Mouse (Mus musculus) lung, postnatal 0 days (tissue): Measurements from ENCODE around the gene Ehd2. TPM values are rescaled to one million over a fixed set of nuclear protein-coding genes. Genes with fewer than 3 reads are reported as not detected.
A peak's percentile ranks its signal among the peaks of the same experiment; 100 is the strongest.

Source experiments
- ATAC-seq: fragments of 200-750 bp; cut with Nextera tagmentation; 2 replicates; pipeline ENCODE4 v1.8.0; 2017; ENCODE audit warnings: moderate library complexity
- DNase-seq: peaks from one replicate; pipeline ENCODE4 v3.0.0-alpha.2; 2016; ENCODE audit warnings: low spot score
- H3K27ac ChIP-seq: fragments of 300-500 bp; sonication (generic); 2 replicates; pipeline ENCODE4 v1.5.1; 2014; ENCODE audit warnings: antibody characterized with exemption, mild to moderate bottlenecking, low read length, mixed read lengths
- H3K27me3 ChIP-seq: fragments of 300-500 bp; sonication (generic); replicated peaks from 2 replicates; pipeline ENCODE4 v1.6.1; 2014; ENCODE audit warnings: low read length, mixed read lengths; ENCODE audit not compliant: insufficient read depth
- H3K36me3 ChIP-seq: fragments of 300-500 bp; sonication (generic); 2 replicates; pipeline ENCODE4 v1.6.1; 2014; ENCODE audit warnings: low read length, mixed read lengths; ENCODE audit not compliant: insufficient read depth
- H3K4me1 ChIP-seq: fragments of 300-500 bp; sonication (generic); 2 replicates; pipeline ENCODE4 v1.6.1; 2014; ENCODE audit warnings: antibody characterized with exemption, low read depth, low read length, mixed read lengths; ENCODE audit not compliant: insufficient read depth
- H3K4me2 ChIP-seq: fragments of 300-500 bp; sonication (generic); replicated peaks from 2 replicates; pipeline ENCODE4 v1.6.1; 2014; ENCODE audit warnings: low read depth, mild to moderate bottlenecking, low read length, moderate library complexity, mixed read lengths
- H3K4me3 ChIP-seq: fragments of 300-500 bp; sonication (generic); 2 replicates; pipeline ENCODE4 v1.5.1; 2014; ENCODE audit warnings: low read depth, low read length
- H3K9ac ChIP-seq: fragments of 300-500 bp; sonication (generic); replicated peaks from 2 replicates; pipeline ENCODE4 v1.6.1; 2014; ENCODE audit warnings: low read depth, mild to moderate bottlenecking
- H3K9me3 ChIP-seq: fragments of 300-500 bp; sonication (generic); 2 replicates; pipeline ENCODE4 v1.6.1; 2016; ENCODE audit warnings: low read length, mixed read lengths
- CTCF ChIP-seq: IDR thresholded peaks from 2 replicates; pipeline ENCODE4 v1.5.1; 2016; ENCODE audit warnings: antibody characterized with exemption, mild to moderate bottlenecking
- EP300 ChIP-seq: IDR thresholded peaks from 2 replicates; pipeline ENCODE4 v1.6.1; 2016; ENCODE audit warnings: antibody characterized with exemption, mild to moderate bottlenecking, control low read depth
- WGBS: fragments of 180-500 bp; shearing (Covaris S2); extraction: QIAGEN DNeasy Blood & Tissue Kit; methylation state at CpG from one replicate; pipeline ENCODE4 v1.1.7; 2014; 5-methylcytosine and 5-hydroxymethylcytosine counted together
- polyA plus RNA-seq: library from polyadenylated mRNA; unstranded; fragments of >200 nt; fragmentation: Nextera tagmentation; extraction: Ambion mirVana; gene quantifications from 2 replicates; pipeline ENCODE4 v1.2.1, GENCODE M21; 2015

The Ehd2 gene
- polyA plus RNA-seq, 1 experiment from 2014 or later: 92.2 TPM

DNA sequence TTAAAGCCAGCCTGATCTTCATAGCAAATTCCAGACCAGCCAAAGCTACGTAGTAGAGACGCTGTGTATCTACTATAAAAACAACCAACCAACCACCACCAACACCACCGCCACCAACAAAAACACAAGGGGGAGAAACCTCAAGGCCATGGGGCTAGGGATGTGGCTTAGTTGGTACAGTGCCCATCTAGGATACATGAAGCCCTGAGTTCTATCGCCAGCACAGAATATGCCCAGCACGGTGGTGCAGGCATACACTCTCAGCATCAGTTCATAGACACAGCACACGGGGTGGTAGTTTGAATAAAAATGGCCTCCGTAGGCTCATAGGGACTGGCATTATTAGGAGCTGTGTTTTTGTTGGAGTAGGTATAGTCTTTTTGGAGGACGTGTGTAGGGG lies 955 bp upstream of the Ehd2 start:
- TF ChIP-seq CTCF (no peak), EP300 (no peak)
- Histone ChIP-seq H3K36me3 (peaks cover 18% of the 10 kb centered on the region), H3K4me1 (peaks cover 17% of the 10 kb centered on the region; the same call in 1 of the 2 replicates), H3K9ac (no peak overlapping the region), H3K27me3 (no peaks in the 10 kb centered on the region), H3K4me3 (no peak overlapping the region), H3K27ac (no peak overlapping the region), H3K4me2 (no peak overlapping the region), H3K9me3 (no peaks in the 10 kb centered on the region)
- WGBS: 86% methylated on average over 8 of the region's 8 CpGs
- DNase-seq (no peak), ATAC-seq (no peak)

DNA sequence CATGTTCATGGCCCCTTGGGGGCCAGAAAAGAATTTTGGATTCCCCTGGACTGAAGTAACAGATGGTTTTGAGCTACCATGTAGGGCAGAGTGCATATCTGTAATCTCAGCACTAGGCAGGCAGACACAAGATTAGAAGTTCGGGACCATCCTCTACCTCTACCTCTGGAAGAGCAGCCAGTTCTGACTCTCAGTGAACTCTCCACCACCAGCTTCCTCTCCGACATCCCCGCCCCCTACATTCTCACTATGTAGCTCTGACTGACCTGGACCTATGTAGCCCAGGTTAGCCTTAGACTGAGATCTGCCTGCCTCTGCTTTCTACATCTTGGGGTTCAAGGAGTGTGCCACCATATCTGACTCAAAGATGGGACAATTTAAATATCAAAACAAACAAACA lies 878 bp downstream of the Ehd2 start:
- H3K4me2 ChIP-seq: peak overlapping the region; percentile 62
- no peak for DNase-seq
- no peaks in the 10 kb centered on the region for H3K27me3 ChIP-seq
- TF ChIP-seq EP300: no peak
- no peak for TF ChIP-seq CTCF
- peaks cover 34% of the 10 kb centered on the region for H3K4me1 ChIP-seq
- H3K9ac ChIP-seq: peak overlapping the region; percentile 56
- 0 out of 2 replicates have a peak, but pooled peaks cover 1% of the 10 kb centered on the region for H3K36me3 ChIP-seq
- H3K27ac ChIP-seq: peak overlapping the region; percentile 68
- WGBS: 52% methylated on average over 3 of the region's 3 CpGs
- ATAC-seq: no peak
- peak overlapping the region; percentile 56 for H3K4me3 ChIP-seq
- H3K9me3 ChIP-seq: no peaks in the 10 kb centered on the region

DNA sequence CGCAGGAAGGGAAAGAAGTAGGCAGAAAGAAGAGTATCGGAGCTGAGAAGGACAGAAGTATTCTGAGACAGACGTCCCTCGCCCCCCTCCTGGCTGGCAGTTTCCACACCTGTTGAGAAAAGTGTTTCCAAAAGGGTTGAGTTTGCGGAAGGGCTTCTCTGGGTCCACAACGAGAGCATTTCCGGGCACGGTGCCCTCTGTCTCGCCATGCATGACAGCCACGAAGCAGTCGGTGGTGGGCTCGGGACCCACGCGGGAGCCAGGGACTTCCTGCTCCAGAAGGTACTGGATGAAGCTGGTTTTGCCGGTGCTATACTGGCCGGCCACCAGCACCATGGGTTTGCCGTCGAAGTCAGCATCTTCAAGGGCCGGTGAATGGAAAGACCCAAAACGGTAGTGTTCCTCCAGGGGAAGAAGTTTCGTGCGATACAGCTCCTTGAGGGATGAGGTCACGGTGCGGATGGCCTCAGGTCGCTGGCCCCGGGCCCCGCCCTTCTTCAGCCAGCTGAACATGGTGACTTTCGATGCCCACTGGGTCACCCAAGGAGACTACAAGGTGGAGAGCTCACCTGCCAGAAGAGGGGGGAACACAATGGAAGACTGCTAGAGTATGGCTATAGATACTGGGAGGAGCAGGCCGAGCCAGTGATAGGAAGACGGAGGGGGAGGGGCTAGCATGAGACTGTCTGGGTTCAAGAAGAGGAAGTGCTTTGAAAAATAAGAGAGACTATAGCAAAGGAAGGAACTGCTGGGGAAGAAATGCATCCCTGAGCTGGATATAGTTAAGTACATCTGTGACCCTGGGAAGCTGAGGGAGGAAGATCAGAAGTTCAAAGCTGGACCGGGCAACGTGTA lies 3.3 kb downstream of the Ehd2 start:
- Histone ChIP-seq H3K9me3 (no peaks in the 10 kb centered on the region), H3K9ac (no peak overlapping the region), H3K4me2 (peak overlapping the region; percentile 46), H3K27me3 (no peaks in the 10 kb centered on the region), H3K4me3 (peak overlapping the region; percentile 17), H3K36me3 (no peaks in the 10 kb centered on the region), H3K4me1 (peaks cover 39% of the 10 kb centered on the region), H3K27ac (peak overlapping the region; percentile 93)
- DNase-seq: no peak
- no peak for ATAC-seq
- TF ChIP-seq CTCF (no peak), EP300 (no peak)
- WGBS: 54% methylated on average over 32 of the region's 32 CpGs

GRCm38 (mm10) chr7:15962311-15963288 lies 4.8 kb downstream of the Ehd2 start:
- Histone ChIP-seq H3K4me3 (no peak overlapping the region), H3K27ac (peak overlapping the region; percentile 93), H3K9ac (0 out of 2 replicates have a peak overlapping the region, but pooled peaks have one; percentile 6), H3K36me3 (peaks cover 1% of the 10 kb centered on the region; the same call in 1 of the 2 replicates), H3K4me1 (peaks cover 44% of the 10 kb centered on the region), H3K9me3 (no peaks in the 10 kb centered on the region), H3K4me2 (peak overlapping the region; percentile 39), H3K27me3 (no peaks in the 10 kb centered on the region)
- DNase-seq (peak; percentile 96), ATAC-seq (peak; percentile 79)
- WGBS: 14% methylated on average over 12 of the region's 12 CpGs
- peak; percentile 57; the same call in 1 of the 2 replicates for TF ChIP-seq EP300
- no peak for TF ChIP-seq CTCF

DNA sequence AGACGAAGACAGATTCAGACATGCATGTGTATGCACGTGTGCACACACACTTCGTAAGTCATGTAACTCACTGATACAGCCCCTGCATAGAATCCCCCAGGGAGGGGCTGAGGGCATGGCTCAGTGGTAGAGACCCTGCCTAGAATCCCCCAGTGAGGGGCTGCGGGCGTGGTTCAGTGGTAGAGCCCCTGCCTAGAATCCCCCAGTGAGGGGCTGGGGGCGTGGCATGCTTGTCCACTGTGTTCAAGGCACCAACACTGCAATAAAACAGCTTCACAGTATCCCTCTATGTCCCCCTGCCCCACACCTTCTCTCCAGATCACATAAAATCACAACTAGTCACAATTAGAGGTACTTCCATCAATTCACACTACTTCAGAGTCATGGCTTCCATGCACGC lies 5.6 kb downstream of the Ehd2 start:
- Histone ChIP-seq H3K4me1 (peaks cover 44% of the 10 kb centered on the region), H3K4me3 (no peak overlapping the region), H3K9me3 (no peaks in the 10 kb centered on the region), H3K27ac (peak overlapping the region; percentile 93), H3K9ac (no peak overlapping the region), H3K27me3 (no peaks in the 10 kb centered on the region), H3K36me3 (peaks cover 9% of the 10 kb centered on the region; the same call in 1 of the 2 replicates), H3K4me2 (peak overlapping the region; percentile 39)
- ATAC-seq (no peak), DNase-seq (no peak)
- TF ChIP-seq EP300: no peak
- TF ChIP-seq CTCF: no peak
- WGBS: 80% methylated on average over 7 of the region's 7 CpGs

- DNase-seq (peak; percentile 68), ATAC-seq (peak; percentile 17)
- Histone ChIP-seq H3K4me3 (no peak overlapping the region), H3K4me2 (0 out of 2 replicates have a peak overlapping the region, but pooled peaks have one; percentile 39), H3K9me3 (no peaks in the 10 kb centered on the region), H3K27ac (peak overlapping the region; percentile 93), H3K27me3 (no peaks in the 10 kb centered on the region), H3K36me3 (peaks cover 14% of the 10 kb centered on the region; the same call in 1 of the 2 replicates), H3K9ac (no peak overlapping the region), H3K4me1 (peaks cover 44% of the 10 kb centered on the region)
- TF ChIP-seq CTCF (no peak), EP300 (no peak)
- WGBS: 32% methylated on average over 4 of the region's 4 CpGs
Measured at GRCm38 (mm10) chr7:15961239-15961638, 6.1 kb downstream of the Ehd2 start.
